Mouse (Mus musculus): Measurements from ENCODE around the gene Sh3rf1.

DNA sequence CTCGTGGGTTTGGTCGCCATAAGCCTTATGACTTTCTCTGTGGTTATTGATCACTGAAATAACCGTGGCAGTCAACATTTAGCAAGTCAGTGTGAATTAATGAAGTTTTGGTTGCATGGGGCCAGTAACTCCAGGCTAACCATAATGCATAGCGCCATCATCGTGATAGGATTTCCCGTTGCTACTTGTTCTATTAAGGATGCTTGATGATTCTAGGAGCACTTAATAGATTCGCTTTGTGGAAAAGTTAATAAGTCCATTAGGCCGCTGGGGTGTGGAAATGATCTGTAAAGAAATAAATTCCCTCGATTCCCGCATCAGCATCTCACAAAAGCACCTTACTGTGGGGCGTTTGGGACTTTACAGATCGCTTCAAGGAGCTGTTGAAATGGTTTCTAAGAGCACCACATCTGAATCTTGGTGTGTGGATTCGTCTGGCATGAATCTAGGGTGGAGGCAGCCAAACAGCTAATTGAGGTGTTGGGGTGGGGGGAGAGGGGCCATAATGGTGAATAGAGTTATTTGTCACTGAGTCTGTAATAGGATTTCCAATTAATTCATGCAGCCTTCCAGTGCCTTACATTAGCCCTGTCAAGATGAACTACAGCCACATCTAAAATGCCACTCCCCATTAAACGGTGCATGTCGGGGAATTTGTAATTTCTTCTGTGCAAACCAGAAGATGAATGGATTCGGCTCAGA lies 101.5 kb downstream of the Sh3rf1 start:
- no peak for TF ChIP-seq EP300 (optimal IDR thresholded peaks at IDR 0.05)
- TF ChIP-seq CTCF (IDR thresholded peaks at IDR 0.05; ENCODE audit: low read depth): no peak
